Mouse (Mus musculus): ENCODE measurements at regions not wholly inside any gene's neighbourhood (a gene's known extent, or its start where the extent isn't known, plus 50 kb on each side); places are given as distances from the start of the nearest gene placed in this dataset.
A peak's percentile ranks its signal among the peaks of the same experiment; 100 is the strongest.

DNA sequence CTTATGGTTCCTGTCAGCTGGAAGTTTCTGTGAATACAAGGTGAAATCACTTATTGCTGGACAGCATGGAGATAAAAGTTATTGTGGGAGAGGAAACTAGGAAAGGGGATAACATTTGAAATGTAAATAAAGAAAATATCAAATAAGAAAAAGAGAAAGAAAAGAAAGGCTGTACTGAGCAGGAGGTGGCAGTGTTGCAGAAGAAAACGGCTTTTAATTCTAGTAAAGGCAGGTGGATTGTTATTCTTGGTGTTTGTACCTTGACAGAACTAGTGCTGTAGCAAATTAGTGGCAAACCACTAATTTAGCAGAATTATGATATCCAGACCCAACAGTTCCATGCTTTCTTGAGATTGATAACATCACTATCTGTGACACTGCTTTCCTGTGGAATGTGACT lies 52.6 kb downstream of the Gm10358 start:
- DNase-seq (ENCODE audit: low read depth, low spot score): no peak

DNA sequence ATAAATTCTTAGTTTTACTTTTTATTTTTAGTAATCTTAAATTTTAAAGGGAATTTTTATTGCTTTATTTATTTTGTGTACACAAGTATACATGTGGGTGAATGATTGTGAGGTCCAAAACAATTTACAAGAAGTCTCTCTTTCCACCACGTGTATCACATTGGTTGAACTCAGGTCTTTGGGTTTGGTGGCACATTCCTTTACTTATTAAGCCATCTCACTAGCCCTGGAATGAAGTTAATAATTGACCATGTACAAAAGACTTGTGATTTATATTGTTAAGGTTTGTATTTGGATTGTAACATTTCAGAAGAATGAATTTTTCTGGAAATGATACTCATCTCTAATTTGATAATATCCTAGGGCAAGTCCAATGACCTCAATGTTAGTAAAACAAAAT lies 56.2 kb downstream of the Gm10358 start:
- no peak for DNase-seq (ENCODE audit: low read depth, low spot score)

- no peak for DNase-seq (ENCODE audit: low read depth, low spot score)
Observed at GRCm38 (mm10) chr8:75348047-75348446, 58.3 kb downstream of the Gm10358 start.

GRCm38 (mm10) chr8:75320614-75321013 lies 85.8 kb downstream of the Gm10358 start:
- DNase-seq (ENCODE audit: low read depth, low spot score): no peak

DNA sequence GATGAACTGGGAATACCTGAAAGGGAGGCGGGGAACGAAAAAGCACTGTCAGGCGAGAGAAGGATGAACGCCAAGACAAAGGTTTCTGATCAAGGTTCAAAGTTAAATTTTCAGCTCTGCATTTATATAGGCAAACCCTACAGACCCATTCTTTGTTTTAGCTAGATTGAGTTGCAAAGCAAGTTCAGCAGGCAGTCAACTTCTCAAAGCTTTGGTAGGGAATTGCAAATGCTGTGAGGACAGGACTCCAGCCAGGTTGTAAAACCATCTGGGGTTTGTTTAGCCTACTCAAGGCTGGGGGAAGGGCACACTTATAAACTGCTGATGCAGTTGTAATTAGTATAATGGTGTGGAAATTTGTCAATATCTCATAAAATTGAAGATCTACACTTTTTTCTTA lies 87.9 kb downstream of the Gm10358 start:
- DNase-seq (ENCODE audit: low read depth, low spot score): no peak

- DNase-seq (ENCODE audit: low read depth, low spot score): peak; percentile 60
Observed at GRCm38 (mm10) chr8:75315886-75316285, 90.5 kb downstream of the Gm10358 start.

- no peak for DNase-seq (ENCODE audit: low read depth, low spot score)
Observed at GRCm38 (mm10) chr8:75309463-75309862, 95.7 kb downstream of the Rasd2 start.

DNA sequence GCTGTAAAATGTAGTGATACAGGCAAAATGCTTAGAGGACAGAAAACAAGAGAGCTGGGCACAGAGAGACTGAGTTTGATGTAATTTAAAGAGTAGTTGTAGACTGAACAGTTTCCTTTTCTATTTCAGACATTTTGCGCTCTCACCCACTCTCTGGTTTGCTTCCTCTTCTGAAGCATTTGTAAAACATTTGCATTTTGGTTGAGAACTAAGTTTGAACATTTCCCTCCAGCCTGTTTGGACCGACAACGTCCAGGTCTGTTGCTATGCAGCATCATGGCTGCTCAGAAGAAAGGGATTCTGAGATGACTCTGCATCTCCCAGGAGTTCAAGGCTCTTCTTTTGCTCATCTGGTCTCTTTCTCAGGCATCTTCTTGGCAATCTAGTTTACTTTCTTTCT lies 78.2 kb downstream of the Rasd2 start:
- DNase-seq (ENCODE audit: low read depth, low spot score): peak; percentile 49

GRCm38 (mm10) chr8:75289933-75290332 lies 76.2 kb downstream of the Rasd2 start:
- no peak for DNase-seq (ENCODE audit: low read depth, low spot score)
